Mouse (Mus musculus) gastrocnemius, adult 18-20 months (tissue): ENCODE data around the gene Cemip2. TPM values are rescaled to one million over a fixed set of nuclear protein-coding genes. Genes with fewer than 3 reads are reported as not detected.

Source experiments
- total RNA-seq, 2 experiments: library from RNA; stranded (reverse); gene quantifications; 2 replicates each; pipeline ENCODE4 v1.2.3; 2021

Gene Cemip2
- total RNA-seq, 2 experiments from 2014 or later: 8.4 to 10.8 TPM

Other genes with a start within 250 kb of the Cemip2 start
- gene 1110059E24Rik, start 125.4 kb upstream of the Cemip2 start, total RNA-seq: 1 to 10 TPM; 7.8 to 8.1 TPM
- 10 to 100 TPM; 15.7 to 17.1 TPM for gene Abhd17b, start 125.2 kb upstream of the Cemip2 start, total RNA-seq